Mouse (Mus musculus): ENCODE measurements at regions not wholly inside any gene's neighbourhood (a gene's known extent, or its start where the extent isn't known, plus 50 kb on each side); places are given as distances from the start of the nearest gene placed in this dataset.

DNA sequence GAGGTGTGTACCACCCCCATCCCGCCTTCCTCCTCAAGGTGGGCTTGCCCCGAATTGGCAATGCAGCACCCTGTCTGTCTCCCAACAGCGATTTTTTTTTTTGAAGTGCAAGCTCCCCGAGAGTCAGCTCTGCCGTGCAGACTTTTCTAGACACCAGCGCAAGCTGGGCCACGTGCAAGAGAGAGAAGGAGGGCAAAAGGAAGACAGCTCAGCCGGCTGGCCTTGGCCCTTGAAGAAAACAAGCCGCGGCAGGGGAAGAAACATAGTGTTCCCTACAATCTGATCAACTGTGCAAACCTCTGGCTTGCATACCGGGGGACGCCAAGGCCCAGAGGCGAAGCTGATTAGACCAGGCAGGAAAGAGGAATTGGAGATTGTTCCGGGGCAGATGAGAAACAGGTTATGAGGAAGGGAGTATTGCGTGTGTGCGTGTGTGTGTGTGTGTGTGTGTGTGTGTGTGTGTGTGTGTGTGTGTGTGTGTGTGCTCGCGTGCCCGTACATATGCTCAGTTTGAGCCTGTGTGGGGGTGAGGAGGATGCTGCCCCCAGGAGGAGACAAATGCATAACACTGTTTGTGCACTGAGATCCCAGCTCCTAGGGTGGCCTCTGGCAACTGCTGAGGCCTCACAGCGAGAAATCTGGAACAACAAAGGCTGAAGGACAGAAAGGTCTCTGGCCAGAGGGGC lies 83.2 kb upstream of the Zfp648 start:
- peak; percentile 55 for DNase-seq (ENCODE audit: low spot score)

GRCm38 (mm10) chr1:154118374-154119004 lies 82.5 kb upstream of the Zfp648 start:
- peak; percentile 56 for DNase-seq (ENCODE audit: low spot score)

GRCm38 (mm10) chr1:154119611-154120010 lies 81.4 kb upstream of the Zfp648 start:
- DNase-seq (ENCODE audit: low spot score) = no peak

GRCm38 (mm10) chr1:154120693-154121092 lies 80.3 kb upstream of the Zfp648 start:
- no peak for DNase-seq (ENCODE audit: low spot score)

DNA sequence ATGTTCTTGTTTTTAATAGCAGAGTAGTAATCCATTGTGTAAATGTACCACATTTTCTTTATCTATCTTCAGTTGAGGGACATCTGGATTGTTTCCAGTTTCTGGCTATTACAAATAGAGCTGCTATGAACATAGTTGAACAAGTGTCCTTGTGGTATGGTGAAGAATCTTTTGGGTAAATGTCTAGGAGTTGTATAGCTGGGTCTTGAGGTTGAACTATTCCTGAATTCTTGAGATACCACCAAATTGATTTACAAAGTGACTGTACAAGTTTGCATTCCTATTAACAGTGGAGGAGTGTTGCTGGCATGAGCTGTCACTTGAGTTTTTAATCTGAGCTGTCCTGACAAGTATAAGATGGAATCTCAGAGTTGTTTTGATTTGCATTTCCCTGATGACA lies 76.0 kb upstream of the Zfp648 start:
- DNase-seq (ENCODE audit: low spot score) = no peak

DNA sequence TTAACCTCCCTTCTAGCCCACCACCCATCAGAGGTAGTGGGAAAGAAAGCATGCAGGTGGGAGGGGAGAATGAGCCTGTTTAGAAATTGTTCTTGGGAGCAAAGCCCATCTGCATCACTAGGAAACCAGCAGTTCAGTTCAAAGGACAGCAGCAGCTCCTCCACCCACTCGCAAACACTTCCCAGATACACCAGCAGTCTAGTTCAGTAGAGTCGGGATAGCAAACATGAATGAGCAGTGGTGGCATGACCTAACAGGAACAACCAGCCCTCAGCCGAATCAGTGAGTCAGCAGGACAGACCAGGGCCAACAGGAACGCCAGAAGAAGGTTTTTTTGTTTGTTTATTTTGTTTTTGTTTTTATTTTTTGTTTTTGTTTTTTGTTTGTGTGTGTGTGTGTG lies 74.5 kb upstream of the Zfp648 start:
- no peak for DNase-seq (ENCODE audit: low spot score)

DNA sequence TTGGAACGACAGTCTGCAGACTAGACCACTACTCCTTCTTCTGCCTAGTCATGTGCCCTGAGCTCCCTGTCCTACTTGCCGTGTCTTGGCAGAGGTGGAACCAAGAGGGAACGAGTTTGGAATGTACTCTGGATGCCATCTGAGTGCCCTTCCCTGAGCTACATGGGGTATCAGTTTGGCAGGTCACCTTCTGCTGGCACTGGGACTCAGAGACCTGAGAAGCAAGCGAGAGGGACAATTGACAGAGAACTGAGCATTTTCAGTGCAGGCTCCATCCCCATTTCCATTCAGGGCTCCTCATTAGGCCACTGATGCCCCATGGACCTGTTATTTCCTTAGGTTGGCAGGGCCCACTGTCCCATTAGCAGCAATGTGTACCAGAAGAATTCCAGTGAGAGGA lies 61.5 kb upstream of the Zfp648 start:
- no peak for DNase-seq (ENCODE audit: low spot score)

DNA sequence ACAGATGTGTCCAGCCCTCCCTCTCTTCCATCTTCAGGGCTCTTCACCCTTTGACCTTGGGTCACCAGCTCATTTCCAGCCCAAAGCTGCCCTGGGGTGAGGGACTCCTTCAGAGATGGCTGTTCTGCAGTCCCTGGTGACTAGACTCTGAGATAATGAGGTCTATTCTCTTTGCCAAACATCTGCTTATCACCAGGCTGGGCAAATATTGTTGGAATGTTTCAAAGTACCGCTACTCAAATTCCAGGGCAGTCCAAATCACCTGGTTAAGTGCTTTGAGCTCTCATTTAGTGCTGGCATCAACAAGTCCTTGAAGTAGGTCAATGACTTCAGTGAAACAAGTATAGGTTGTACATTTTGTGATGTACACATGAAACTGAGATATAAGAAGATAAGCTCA lies 57.3 kb upstream of the Zfp648 start:
- DNase-seq (ENCODE audit: low spot score) = no peak

DNA sequence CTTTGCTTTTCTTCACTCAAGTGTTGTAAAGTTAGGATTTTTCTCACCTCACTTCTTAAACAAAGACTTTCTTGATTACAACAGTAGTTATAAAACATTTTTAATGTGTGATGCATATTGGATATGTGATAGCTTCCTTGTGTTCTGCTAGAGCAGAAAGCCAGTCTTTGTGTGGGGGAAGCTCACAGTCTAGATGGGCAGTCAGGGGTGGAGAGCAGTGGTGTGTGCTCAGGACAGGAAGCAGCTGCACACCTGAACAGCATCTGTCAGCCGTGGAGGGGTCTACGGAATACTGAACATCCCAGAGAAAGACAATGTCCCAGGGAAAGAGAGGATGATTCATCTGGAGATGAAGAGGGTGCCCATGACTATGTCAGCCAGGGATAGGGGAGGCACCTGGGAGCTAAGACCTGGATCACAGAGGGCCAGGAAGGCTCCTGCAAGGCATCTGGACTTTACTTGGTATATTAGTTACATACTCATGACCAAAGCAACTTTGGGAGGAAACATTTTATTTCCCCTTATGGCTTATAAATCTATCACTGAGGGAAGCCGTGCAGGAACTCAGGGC lies 53.9 kb upstream of the Zfp648 start:
- no peak for DNase-seq (ENCODE audit: low spot score)

GRCm38 (mm10) chr1:154148948-154149347 lies 52.0 kb upstream of the Zfp648 start:
- no peak for DNase-seq (ENCODE audit: low spot score)

DNA sequence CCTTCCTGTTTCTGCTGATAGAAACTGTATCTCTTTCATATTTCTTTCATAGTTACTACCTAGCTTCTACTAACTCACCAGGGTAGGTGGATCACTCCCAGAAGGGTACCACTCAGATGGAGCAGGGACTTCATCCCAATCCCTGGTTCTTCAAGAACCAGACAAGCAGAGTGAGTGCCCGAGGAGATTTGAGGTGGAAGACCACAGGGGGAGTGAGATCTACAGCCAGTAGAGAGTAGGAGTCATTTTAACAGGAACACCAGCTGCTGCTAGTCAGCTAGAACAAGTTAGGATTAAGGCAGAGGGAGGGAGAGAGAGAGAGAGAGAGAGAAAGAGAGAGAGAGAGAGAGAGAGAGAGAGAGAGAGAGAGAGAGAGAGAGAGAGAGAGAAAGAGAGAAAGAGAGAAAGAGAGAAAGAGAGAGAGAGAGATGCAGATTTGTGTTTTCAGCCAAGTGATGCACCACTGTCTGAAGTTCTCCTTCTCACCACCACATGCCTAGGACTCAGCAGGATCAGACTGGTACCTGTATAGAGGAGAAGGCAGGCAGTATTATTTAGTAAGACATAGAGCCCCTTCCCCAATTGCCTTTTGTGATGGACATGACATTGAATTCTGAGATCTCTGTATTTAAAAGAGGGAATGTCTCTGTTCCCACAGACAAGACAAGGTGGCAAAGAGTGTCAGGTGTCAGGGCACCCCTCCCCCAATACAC lies 51.4 kb upstream of the Zfp648 start:
- no peak for DNase-seq (ENCODE audit: low spot score)

GRCm38 (mm10) chr1:154150167-154150851 lies 50.7 kb upstream of the Zfp648 start:
- peak; percentile 42 for DNase-seq (ENCODE audit: low spot score)
